Mouse (Mus musculus) embryonic facial prominence, embryonic 14.5 days (tissue): Measurements from ENCODE around the gene Dmbx1. TPM values are rescaled to one million over a fixed set of nuclear protein-coding genes. Genes with fewer than 3 reads are reported as not detected.

Experiments used
- ATAC-seq: fragments of 200-750 bp; cut with Nextera tagmentation; 2 replicates; pipeline ENCODE4 v1.8.0; 2017; ENCODE audit warnings: low read depth, moderate number of reproducible peaks, moderate TSS enrichment
- DNase-seq: peaks from one replicate; pipeline ENCODE4 v3.0.0-alpha.2; 2015; ENCODE audit warnings: low spot score
- H3K27ac ChIP-seq: fragments of 300-500 bp; sonication (generic); replicated peaks from 2 replicates; pipeline ENCODE4 v1.5.1; 2014; ENCODE audit warnings: low read depth, mild to moderate bottlenecking, low read length, moderate library complexity
- H3K27me3 ChIP-seq: fragments of 300-500 bp; sonication (generic); replicated peaks from 2 replicates; pipeline ENCODE4 v1.6.1; 2014; ENCODE audit warnings: low read length; ENCODE audit not compliant: control insufficient read depth, insufficient read depth
- H3K36me3 ChIP-seq: fragments of 300-500 bp; sonication (generic); 2 replicates; pipeline ENCODE4 v1.6.1; 2014; ENCODE audit warnings: low read length, mixed read lengths; ENCODE audit not compliant: control insufficient read depth, insufficient read depth
- H3K4me1 ChIP-seq: fragments of 300-500 bp; sonication (generic); 2 replicates; pipeline ENCODE4 v1.6.1; 2014; ENCODE audit warnings: antibody characterized with exemption, low read length; ENCODE audit not compliant: control insufficient read depth, insufficient read depth
- H3K4me2 ChIP-seq: fragments of 300-500 bp; sonication (generic); 2 replicates; pipeline ENCODE4 v1.6.1; 2014; ENCODE audit warnings: low read depth, mild to moderate bottlenecking, low read length, moderate library complexity, mixed read lengths
- H3K4me3 ChIP-seq: fragments of 300-500 bp; sonication (generic); 2 replicates; pipeline ENCODE4 v1.5.1; 2014; ENCODE audit warnings: low read depth, mild to moderate bottlenecking, low read length
- H3K9ac ChIP-seq: fragments of 300-500 bp; sonication (generic); 2 replicates; pipeline ENCODE4 v1.6.1; 2014; ENCODE audit warnings: low read depth, mild to moderate bottlenecking, low read length, moderate library complexity, mixed read lengths
- H3K9me3 ChIP-seq: fragments of 300-500 bp; sonication (generic); 2 replicates; pipeline ENCODE4 v1.6.1; 2016; ENCODE audit warnings: low read length; ENCODE audit not compliant: control insufficient read depth
- WGBS: fragments of 180-500 bp; shearing (Covaris S2); extraction: QIAGEN DNeasy Blood & Tissue Kit; methylation state at CpG from one replicate; pipeline ENCODE4 v1.1.7; 2014; 5-methylcytosine and 5-hydroxymethylcytosine counted together
- polyA plus RNA-seq: library from polyadenylated mRNA; unstranded; fragments of >200 nt; fragmentation: Nextera tagmentation; extraction: Ambion mirVana; gene quantifications from 2 replicates; pipeline ENCODE4 v1.2.1, GENCODE M21; 2014

Dmbx1 gene
- polyA plus RNA-seq, 1 experiment from 2014 or later, result 0.26 TPM

DNA sequence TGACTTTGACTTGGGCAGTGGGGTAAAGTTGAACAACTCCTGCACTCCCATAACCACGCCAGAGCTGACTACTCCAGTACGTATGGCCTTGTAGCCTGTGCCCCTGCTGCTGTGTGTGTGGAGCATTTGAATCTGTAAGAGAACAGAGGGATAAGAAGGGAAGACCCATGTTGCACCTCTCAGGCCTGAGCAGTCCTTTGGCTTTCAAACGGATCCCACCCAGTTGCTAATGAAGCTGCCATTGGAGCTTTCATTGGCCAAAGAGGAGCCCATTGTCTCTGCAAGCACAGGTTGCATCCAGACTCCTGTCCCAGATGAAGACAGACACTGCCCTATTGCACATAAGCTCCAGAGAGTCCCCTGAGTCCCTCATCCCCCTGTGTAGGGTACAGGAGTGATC lies 66.5 kb downstream of the Dmbx1 start:
- Histone ChIP-seq H3K27me3 (no peaks in the 10 kb centered on the region), H3K9me3 (no peaks in the 10 kb centered on the region), H3K4me2 (no peak overlapping the region), H3K4me3 (no peak overlapping the region), H3K36me3 (peaks cover 40% of the 10 kb centered on the region), H3K4me1 (peaks cover 4% of the 10 kb centered on the region; the same call in 1 of the 2 replicates), H3K27ac (no peak overlapping the region), H3K9ac (no peak overlapping the region)
- ATAC-seq (no peak), DNase-seq (no peak)
- 89% methylated on average over 3 of the region's 3 CpGs for whole genome bisulfite sequencing

DNA sequence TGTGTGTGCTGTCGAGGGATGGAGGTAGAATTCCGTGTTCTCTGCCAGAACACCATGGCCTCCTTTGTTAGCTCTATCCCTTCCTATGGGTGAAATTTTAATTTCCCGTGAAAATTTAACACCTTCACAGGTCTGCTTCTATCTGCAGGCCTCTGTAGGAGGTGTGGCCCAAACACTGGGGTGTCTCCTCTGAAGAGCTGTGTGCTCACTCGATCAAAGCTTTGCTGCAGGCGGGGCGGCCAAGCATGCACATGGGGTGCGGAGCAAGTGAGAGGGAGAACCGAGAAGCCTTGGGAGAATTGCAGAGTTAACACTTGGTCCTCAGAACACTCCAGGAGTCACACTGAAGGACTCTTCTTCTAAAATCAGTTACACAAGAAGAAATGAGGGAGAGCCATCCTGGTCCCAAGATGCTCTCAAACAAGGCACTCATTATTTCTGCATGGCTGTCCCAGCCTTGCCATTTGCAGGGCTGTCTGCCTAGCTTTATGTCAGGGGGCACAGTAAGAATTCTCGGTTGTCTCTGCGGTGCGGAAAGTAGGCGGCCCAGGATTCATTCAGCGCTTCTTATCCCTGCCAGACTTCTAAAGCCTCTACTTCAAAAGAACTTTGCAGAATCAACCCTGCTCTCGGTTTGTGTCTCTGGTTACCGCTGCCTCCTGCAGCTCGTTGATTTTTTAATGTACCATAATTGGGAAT lies 70.1 kb downstream of the Dmbx1 start:
- no peak overlapping the region; the same call in 1 of the 2 replicates for H3K9ac ChIP-seq
- DNase-seq, result peak; percentile 40
- H3K27me3 ChIP-seq, result no peaks in the 10 kb centered on the region
- no peaks in the 10 kb centered on the region for H3K9me3 ChIP-seq
- H3K4me2 ChIP-seq, result no peak overlapping the region
- H3K36me3 ChIP-seq, result peaks cover 36% of the 10 kb centered on the region; the same call in 1 of the 2 replicates
- no peak overlapping the region for H3K4me3 ChIP-seq
- ATAC-seq, result no peak
- H3K4me1 ChIP-seq, result 0 out of 2 replicates have a peak, but pooled peaks cover 4% of the 10 kb centered on the region
- H3K27ac ChIP-seq, result no peak overlapping the region
- WGBS, result 27% methylated on average over 16 of the region's 16 CpGs

Other genes starting within 250 kb of the Dmbx1 start
- gene Efcab14, start 202.2 kb downstream of the Dmbx1 start, polyA plus RNA-seq, result 42.3 and 43.9 TPM in 2 replicates
- gene Tex38, start 158.9 kb downstream of the Dmbx1 start, polyA plus RNA-seq, result 0.26 TPM in 1 of 2 replicates, not detected in the other
- 54.4 and 58.7 TPM in 2 replicates for gene Atpaf1, start 155.1 kb downstream of the Dmbx1 start, polyA plus RNA-seq
- 8.3 and 11.6 TPM in 2 replicates for gene Mob3c, start 111.8 kb downstream of the Dmbx1 start, polyA plus RNA-seq
- gene Mknk1, start 100.7 kb downstream of the Dmbx1 start, polyA plus RNA-seq, result 24.1 and 25.3 TPM in 2 replicates
- gene Kncn, start 55.5 kb downstream of the Dmbx1 start, polyA plus RNA-seq, result 0.31 TPM in 1 of 2 replicates, not detected in the other
- 0.10 and 0.29 TPM in 2 replicates for gene 6430628N08Rik, start 49.3 kb downstream of the Dmbx1 start, polyA plus RNA-seq
- gene Faah, start 78.0 kb upstream of the Dmbx1 start, polyA plus RNA-seq, result 3.8 and 4.5 TPM in 2 replicates
- gene Nsun4, start 114.0 kb upstream of the Dmbx1 start, polyA plus RNA-seq, result 17.7 and 20.2 TPM in 2 replicates
- gene Uqcrh, start 135.1 kb upstream of the Dmbx1 start, polyA plus RNA-seq, result 511 and 572 TPM in 2 replicates
- 73.1 and 85.5 TPM in 2 replicates for gene Lrrc41, start 135.3 kb upstream of the Dmbx1 start, polyA plus RNA-seq
- gene Rad54l, start 183.8 kb upstream of the Dmbx1 start, polyA plus RNA-seq, result 20.7 and 22.6 TPM in 2 replicates
- 60.4 and 62.7 TPM in 2 replicates for gene Pomgnt1, start 183.9 kb upstream of the Dmbx1 start, polyA plus RNA-seq
- gene Lurap1, start 211.4 kb upstream of the Dmbx1 start, polyA plus RNA-seq, result 2.3 and 2.4 TPM in 2 replicates
- 1.7 and 4.0 TPM in 2 replicates for gene Tspan1, start 227.7 kb upstream of the Dmbx1 start, polyA plus RNA-seq
- not detected in 2 replicates for gene 1700042G07Rik, start 233.4 kb upstream of the Dmbx1 start, polyA plus RNA-seq
- not detected in 2 replicates for gene Gm49337, start 233.5 kb upstream of the Dmbx1 start, polyA plus RNA-seq